Mouse (Mus musculus) MEL (cell line): Measurements from ENCODE around the gene Ube2z.

Experiments used
- MAFK ChIP-seq: IDR thresholded peaks from 2 replicates; pipeline ENCODE4 v1.6.1; 2011; ENCODE audit warnings: low read depth, mild to moderate bottlenecking, low read length, improper control_type of control experiment, borderline replicate concordance
- POLR2A ChIP-seq, 2 experiments: IDR thresholded peaks; 2 replicates each; pipeline ENCODE4 v1.6.1; 2011 to 2012; ENCODE audit warnings: low read length in 2 of 2, mild to moderate bottlenecking in 2 of 2, control low read depth in 1 of 2, improper control_type of control experiment in 1 of 2, low read depth in 1 of 2, moderate library complexity in 1 of 2; ENCODE audit not compliant: control insufficient read depth in 1 of 2, insufficient read depth in 1 of 2, poor library complexity in 1 of 2
- POLR2AphosphoS2 ChIP-seq: IDR thresholded peaks from 2 replicates; pipeline ENCODE4 v1.6.1; 2011; ENCODE audit warnings: low read length, improper control_type of control experiment
- TBP ChIP-seq: IDR thresholded peaks from 2 replicates; pipeline ENCODE4 v1.8.0; 2011; ENCODE audit warnings: low read depth, low read length, improper control_type of control experiment
- UBTF ChIP-seq: IDR thresholded peaks from 2 replicates; pipeline ENCODE4 v1.6.1; 2012; ENCODE audit warnings: low read depth, mild to moderate bottlenecking, inconsistent platforms, low read length, improper control_type of control experiment, moderate library complexity, borderline replicate concordance; ENCODE audit not compliant: insufficient read depth

DNA sequence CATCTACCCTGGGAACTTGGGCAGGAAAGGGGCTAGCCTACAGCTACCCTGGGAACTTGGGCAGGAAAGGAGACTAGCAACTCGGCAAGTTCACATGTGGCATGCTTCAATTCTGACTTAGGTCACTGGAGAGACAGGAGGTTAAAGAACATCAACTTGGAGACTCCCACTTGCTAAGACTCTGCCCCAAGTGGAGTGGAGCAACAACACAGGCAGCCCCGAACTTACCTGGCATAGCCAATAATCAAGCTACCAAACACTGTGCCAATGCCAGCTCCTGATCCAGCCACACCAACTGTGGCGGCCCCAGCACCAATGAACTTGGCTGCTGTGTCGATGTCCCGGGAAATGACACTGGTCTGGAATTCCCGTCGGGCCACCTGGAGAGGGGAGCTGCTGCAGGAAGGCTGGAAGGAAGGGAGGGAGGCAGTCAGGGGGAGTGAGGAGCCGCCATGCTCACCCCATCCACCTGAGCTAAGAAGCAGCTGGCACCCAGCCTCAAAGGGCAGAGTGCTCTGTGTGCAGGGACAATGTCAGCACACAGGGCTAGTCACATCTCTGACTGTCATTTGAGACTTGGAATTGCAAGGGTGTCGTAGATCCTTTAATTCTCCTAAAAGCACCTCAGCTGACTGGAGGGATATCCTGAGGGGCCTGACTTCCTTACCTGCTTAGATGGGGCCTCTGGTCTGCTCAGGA lies 8.3 kb upstream of the Ube2z start:
- TF ChIP-seq POLR2A (IDR thresholded peaks at IDR 0.05; ENCODE audit: control insufficient read depth in 1 of 2, insufficient read depth in 1 of 2, low read depth in 1 of 2, low read length in 2 of 2, poor library complexity in 1 of 2): no peak
- no peak for TF ChIP-seq TBP
- no peak for TF ChIP-seq UBTF
- no peak for TF ChIP-seq POLR2AphosphoS2
- TF ChIP-seq MAFK: no peak
